Mouse (Mus musculus): Measurements from ENCODE around the gene Txndc17. TPM values are rescaled to one million over a fixed set of nuclear protein-coding genes. Genes with fewer than 3 reads are reported as not detected.

The Txndc17 gene
- polyA plus RNA-seq, 2 experiments = 133 to 239 TPM

GRCm38 (mm10) chr11:72206341-72207203, 775 bp upstream of the Txndc17 start, which contains the start of gene Gm43951:
Gene Gm43951, minus strand, starts transcription at chr11:72206840.
- Histone ChIP-seq H3K9ac (ENCODE audit: low read depth, low read length, severe bottlenecking) (peak within 1 kb of the TSS; percentile 74), H3K4me2 (replicated peaks; ENCODE audit: low read depth, low read length, severe bottlenecking) (peak within 1 kb of the TSS; percentile 88), H3K9me3 (ENCODE audit: control insufficient read depth, low read length) (no peaks in the 10 kb centered on the region), H3K4me1 (ENCODE audit: control insufficient read depth, insufficient read depth, low read length) (peaks cover 12% of the 10 kb centered on the region), H3K4me3 (replicated peaks; ENCODE audit: low read length) (peak within 1 kb of the TSS; percentile 80), H3K27me3 (ENCODE audit: control insufficient read depth, insufficient read depth, low read length) (no peaks in the 10 kb centered on the region), H3K27ac (replicated peaks; ENCODE audit: low read depth, low read length) (peak within 1 kb of the TSS; percentile 73), H3K36me3 (ENCODE audit: control insufficient read depth, insufficient read depth, low read length) (peaks cover 25% of the 10 kb centered on the region)
- 4% methylated on average over 43 of the region's 43 CpGs for WGBS
- TF ChIP-seq POLR2A (IDR thresholded peaks at IDR 0.05; ENCODE audit: borderline replicate concordance, extremely low read depth, insufficient read depth, insufficient read length) = 0 out of 2 replicates have a peak, but pooled peaks have one; percentile 24
- ATAC-seq (ENCODE audit: low FRiP score, low read depth) (peak; percentile 13; the same call in 1 of the 2 replicates), DNase-seq (ENCODE audit: low spot score) (no peak)

- Histone ChIP-seq H3K9ac (ENCODE audit: low read depth, low read length, severe bottlenecking) (peak overlapping the region; percentile 74), H3K4me1 (ENCODE audit: control insufficient read depth, insufficient read depth, low read length) (peaks cover 12% of the 10 kb centered on the region), H3K4me3 (replicated peaks; ENCODE audit: low read length) (peak overlapping the region; percentile 80), H3K27ac (replicated peaks; ENCODE audit: low read depth, low read length) (peak overlapping the region; percentile 73; the same call in 1 of the 2 replicates), H3K27me3 (ENCODE audit: control insufficient read depth, insufficient read depth, low read length) (no peaks in the 10 kb centered on the region), H3K36me3 (ENCODE audit: control insufficient read depth, insufficient read depth, low read length) (peaks cover 34% of the 10 kb centered on the region), H3K4me2 (replicated peaks; ENCODE audit: low read depth, low read length, severe bottlenecking) (peak overlapping the region; percentile 88), H3K9me3 (ENCODE audit: control insufficient read depth, low read length) (no peaks in the 10 kb centered on the region)
- WGBS = 13% methylated on average over 17 of the region's 17 CpGs
- TF ChIP-seq POLR2A (IDR thresholded peaks at IDR 0.05; ENCODE audit: borderline replicate concordance, extremely low read depth, insufficient read depth, insufficient read length) = no peak
- DNase-seq (ENCODE audit: low spot score) (no peak), ATAC-seq (ENCODE audit: low FRiP score, low read depth) (no peak)
Observed at GRCm38 (mm10) chr11:72207834-72208377, 559 bp downstream of the Txndc17 start.

- H3K9me3 ChIP-seq (ENCODE audit: control insufficient read depth, low read length) = no peaks in the 10 kb centered on the region
- peak; percentile 97 for ATAC-seq (ENCODE audit: low FRiP score, low read depth)
- WGBS = 1% methylated on average over 51 of the region's 51 CpGs
- H3K27ac ChIP-seq (replicated peaks; ENCODE audit: low read depth, low read length) = peak overlapping the region; percentile 65
- no peaks in the 10 kb centered on the region for H3K27me3 ChIP-seq (ENCODE audit: control insufficient read depth, insufficient read depth, low read length)
- peaks cover 4% of the 10 kb centered on the region; the same call in 1 of the 2 replicates for H3K4me1 ChIP-seq (ENCODE audit: control insufficient read depth, insufficient read depth, low read length)
- peak overlapping the region; percentile 87 for H3K4me2 ChIP-seq (replicated peaks; ENCODE audit: low read depth, low read length, severe bottlenecking)
- H3K9ac ChIP-seq (ENCODE audit: low read depth, low read length, severe bottlenecking) = peak overlapping the region; percentile 69
- peak; percentile 97 for DNase-seq (ENCODE audit: low spot score)
- TF ChIP-seq POLR2A (IDR thresholded peaks at IDR 0.05; ENCODE audit: borderline replicate concordance, extremely low read depth, insufficient read depth, insufficient read length) = 0 out of 2 replicates have a peak, but pooled peaks have one; percentile 25
- peaks cover 29% of the 10 kb centered on the region for H3K36me3 ChIP-seq (ENCODE audit: control insufficient read depth, insufficient read depth, low read length)
- H3K4me3 ChIP-seq (replicated peaks; ENCODE audit: low read length) = peak overlapping the region; percentile 83
Observed at GRCm38 (mm10) chr11:72214591-72215409, 7.5 kb downstream of the Txndc17 start.

- TF ChIP-seq POLR2A (IDR thresholded peaks at IDR 0.05; ENCODE audit: borderline replicate concordance, extremely low read depth, insufficient read depth, insufficient read length) = 0 out of 2 replicates have a peak, but pooled peaks have one; percentile 16
- no peaks in the 10 kb centered on the region for H3K9me3 ChIP-seq (ENCODE audit: control insufficient read depth, low read length)
- peaks cover 24% of the 10 kb centered on the region for H3K36me3 ChIP-seq (ENCODE audit: control insufficient read depth, insufficient read depth, low read length)
- WGBS = 3% methylated on average over 29 of the region's 29 CpGs
- ATAC-seq (ENCODE audit: low FRiP score, low read depth) = peak; percentile 67
- peak within 1 kb of the TSS; percentile 65 for H3K27ac ChIP-seq (replicated peaks; ENCODE audit: low read depth, low read length)
- H3K4me3 ChIP-seq (replicated peaks; ENCODE audit: low read length) = peak within 1 kb of the TSS; percentile 83
- peak within 1 kb of the TSS; percentile 69 for H3K9ac ChIP-seq (ENCODE audit: low read depth, low read length, severe bottlenecking)
- peaks cover 4% of the 10 kb centered on the region; the same call in 1 of the 2 replicates for H3K4me1 ChIP-seq (ENCODE audit: control insufficient read depth, insufficient read depth, low read length)
- H3K27me3 ChIP-seq (ENCODE audit: control insufficient read depth, insufficient read depth, low read length) = no peaks in the 10 kb centered on the region
- peak; percentile 60 for DNase-seq (ENCODE audit: low spot score)
- H3K4me2 ChIP-seq (replicated peaks; ENCODE audit: low read depth, low read length, severe bottlenecking) = peak within 1 kb of the TSS; percentile 87
Observed at GRCm38 (mm10) chr11:72215410-72215797, 8.1 kb downstream of the Txndc17 start, which contains the start of gene Med31. Gene Med31, minus strand, starts transcription at chr11:72215592.
